Mouse (Mus musculus) ES-Bruce4 (cell line): ENCODE measurements around the gene Palm2.

ENCODE experiments used
- CTCF ChIP-seq: IDR thresholded peaks from one replicate; pipeline ENCODE4 v1.8.1; 2011; ENCODE audit warnings: low read depth, low read length
- EP300 ChIP-seq: IDR thresholded peaks from 2 replicates; pipeline ENCODE4 v1.6.1; 2011; ENCODE audit warnings: low read depth, low read length; ENCODE audit not compliant: insufficient read depth
- POLR2A ChIP-seq: IDR thresholded peaks from one replicate; pipeline ENCODE4 v1.8.1; 2011; ENCODE audit warnings: low read length; ENCODE audit not compliant: insufficient read depth

DNA sequence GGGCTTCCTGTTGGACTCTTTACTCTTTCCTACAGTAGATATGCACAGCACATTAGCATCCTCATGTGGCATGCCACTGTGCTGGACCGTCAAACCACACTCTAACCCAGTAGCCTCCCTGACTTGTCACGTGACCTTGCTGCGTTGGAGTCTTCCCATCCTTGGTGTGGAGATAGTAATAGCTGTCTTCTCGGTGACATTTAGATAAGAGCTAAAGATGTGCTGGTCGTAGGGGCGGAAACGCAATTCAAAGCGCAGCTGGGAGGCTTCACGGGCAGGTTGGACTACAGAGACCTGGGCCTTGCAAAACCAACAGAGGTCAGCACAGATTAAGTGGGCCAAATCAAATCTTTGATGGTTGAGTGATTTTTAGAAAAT is 167.4 kb downstream of the Palm2 start:
- TF ChIP-seq EP300, result no peak
- no peak for TF ChIP-seq CTCF
- no peak for TF ChIP-seq POLR2A
